Mouse (Mus musculus) CD4-positive naive resting alpha-beta T cell, adult 76 days (primary cell): ENCODE data around the gene Apoa1. TPM values are rescaled to one million over a fixed set of nuclear protein-coding genes. Genes with fewer than 3 reads are reported as not detected.

Experiments
- total RNA-seq: library from RNA; stranded (reverse); gene quantifications from one replicate; pipeline ENCODE4 v1.2.4, GENCODE M21; 2023

Apoa1 gene
- total RNA-seq = not detected

DNA sequence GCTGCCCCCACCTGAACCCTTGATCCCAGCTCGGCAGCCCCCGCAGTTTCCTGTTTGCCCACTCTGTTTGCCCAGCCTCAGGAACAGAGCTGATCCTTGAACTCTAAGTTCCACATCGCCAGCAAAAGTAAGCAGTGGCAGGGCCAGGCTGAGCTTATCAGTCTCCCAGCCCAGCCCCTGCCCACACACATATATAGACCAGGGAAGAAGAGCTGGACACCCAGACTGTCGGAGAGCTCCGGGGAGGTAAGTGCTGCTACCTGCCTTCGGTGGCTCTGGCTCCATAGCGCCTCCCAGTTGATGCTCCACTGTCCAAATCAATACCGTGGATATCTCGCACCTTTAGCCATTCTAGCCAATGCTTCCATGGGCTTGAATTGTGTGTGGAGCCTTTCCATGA is at the start of gene Apoa1:
Apoa1 (plus strand) TSS at position 90 of the 400 bp plus-strand sequence.

DNA sequence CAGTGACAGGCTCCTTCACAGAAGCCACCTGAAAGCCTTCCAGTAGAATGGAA is 7.0 kb downstream of the Apoa1 start, which contains the start of gene Apoc3:
Apoc3 (minus strand) TSS at position 41 of the 53 bp plus-strand sequence.

DNA sequence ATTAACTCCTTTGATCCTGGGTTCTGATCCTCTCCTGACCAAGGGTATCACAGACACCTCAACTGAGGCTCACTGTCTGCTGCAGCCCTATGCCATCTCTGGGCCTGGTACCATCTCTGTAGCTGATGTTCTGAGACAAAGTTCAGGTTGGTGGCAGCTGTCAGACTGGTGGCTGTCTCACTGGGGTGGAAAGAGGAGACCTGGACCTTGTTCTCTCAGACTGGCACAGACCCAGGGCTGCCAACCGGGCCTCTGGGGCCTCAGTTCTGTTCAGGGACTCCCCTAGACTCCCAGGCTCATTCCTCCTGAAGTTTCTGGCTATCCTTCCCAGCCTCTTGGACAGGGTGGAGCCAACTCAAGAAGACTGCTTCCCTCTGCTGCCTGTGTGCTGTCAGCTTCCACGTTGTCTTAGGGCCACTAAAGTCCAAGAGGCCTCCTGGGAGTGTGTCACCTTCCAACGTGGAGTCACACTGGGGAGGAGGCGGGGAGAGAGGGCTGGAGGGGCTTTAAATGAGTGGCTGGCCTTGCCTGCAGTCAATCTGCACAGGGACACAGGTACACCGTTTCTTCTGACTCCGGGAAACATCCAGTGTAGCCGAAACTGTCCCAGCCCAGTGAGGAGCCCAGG is 12.3 kb downstream of the Apoa1 start, which contains the start of gene Apoa4:
Apoa4 (plus strand) TSS at position 171 of the 628 bp plus-strand sequence.

GRCm38 (mm10) chr9:46268343-46268873 is 40.0 kb downstream of the Apoa1 start, which contains the start of gene Apoa5:
TSS of gene Apoa5 (plus strand) at chr9:46268633.

GRCm38 (mm10) chr9:46272677-46273454 is 44.5 kb downstream of the Apoa1 start, which contains the start of gene Zpr1:
TSS of gene Zpr1 (plus strand) at chr9:46273064.

Other genes starting within 250 kb of the Apoa1 start
- 69.5 TPM for gene Pafah1b2, start 215.9 kb upstream of the Apoa1 start, total RNA-seq
- 67.2 TPM for gene Sik3, start 215.8 kb upstream of the Apoa1 start, total RNA-seq
- gene Apoc3, start 7.1 kb downstream of the Apoa1 start, total RNA-seq = not detected
- not detected for gene Apoa4, start 12.1 kb downstream of the Apoa1 start, total RNA-seq
- not detected for gene Apoa5, start 40.1 kb downstream of the Apoa1 start, total RNA-seq
- gene Zpr1, start 44.5 kb downstream of the Apoa1 start, total RNA-seq = 103 TPM
- 25.9 TPM for gene Bud13, start 54.4 kb downstream of the Apoa1 start, total RNA-seq
- gene 4931429L15Rik, start 91.4 kb downstream of the Apoa1 start, total RNA-seq = not detected